Mouse (Mus musculus): Measurements from ENCODE around the gene Fxyd5.

Fxyd5 gene

DNA sequence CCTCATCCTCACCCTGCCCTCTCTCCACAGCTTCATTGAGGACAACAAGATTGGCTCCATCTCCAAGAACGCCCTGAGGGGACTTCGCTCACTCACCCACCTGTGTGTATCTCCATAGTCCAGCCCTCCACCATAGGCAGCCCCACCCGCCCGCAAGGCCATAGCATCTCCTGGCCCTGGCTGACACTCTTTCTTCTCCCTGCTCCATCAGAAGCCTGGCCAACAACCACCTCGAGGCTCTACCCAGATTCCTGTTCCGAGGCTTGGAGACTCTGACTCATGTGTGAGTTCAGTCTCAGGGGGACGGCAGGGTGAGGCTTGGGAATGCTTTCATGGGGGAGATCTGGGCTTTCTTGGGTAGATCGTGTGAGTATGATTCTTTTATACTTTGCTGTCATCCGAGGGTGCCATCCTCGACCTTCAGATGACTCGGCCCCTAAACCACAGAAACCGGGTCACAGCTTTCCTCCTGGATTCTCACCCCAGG lies 20.8 kb upstream of the Fxyd5 start:
- DNase-seq (ENCODE audit: low read depth in 1 of 2, low spot score in 2 of 2), result no peak

DNA sequence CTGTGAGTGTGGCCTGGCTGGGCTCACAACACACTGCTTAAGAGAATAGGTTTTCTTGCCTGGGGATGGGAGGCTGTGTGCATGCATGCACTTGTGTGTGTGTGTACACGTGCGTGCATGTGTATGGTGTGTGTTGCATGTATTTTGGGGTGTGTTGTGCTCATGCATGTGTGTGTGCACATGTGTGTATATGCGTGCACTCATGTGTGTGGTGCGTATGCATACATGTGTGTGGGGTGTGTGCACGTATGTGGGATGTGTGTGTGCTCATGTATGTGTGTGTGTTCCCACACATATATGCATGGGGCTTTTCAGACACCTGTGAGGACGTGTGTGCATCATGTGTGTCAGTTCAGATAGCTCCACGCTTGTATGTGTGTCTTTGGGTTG lies 18.3 kb upstream of the Fxyd5 start:
- no peak for DNase-seq (ENCODE audit: low read depth in 1 of 2, low spot score in 2 of 2)

DNA sequence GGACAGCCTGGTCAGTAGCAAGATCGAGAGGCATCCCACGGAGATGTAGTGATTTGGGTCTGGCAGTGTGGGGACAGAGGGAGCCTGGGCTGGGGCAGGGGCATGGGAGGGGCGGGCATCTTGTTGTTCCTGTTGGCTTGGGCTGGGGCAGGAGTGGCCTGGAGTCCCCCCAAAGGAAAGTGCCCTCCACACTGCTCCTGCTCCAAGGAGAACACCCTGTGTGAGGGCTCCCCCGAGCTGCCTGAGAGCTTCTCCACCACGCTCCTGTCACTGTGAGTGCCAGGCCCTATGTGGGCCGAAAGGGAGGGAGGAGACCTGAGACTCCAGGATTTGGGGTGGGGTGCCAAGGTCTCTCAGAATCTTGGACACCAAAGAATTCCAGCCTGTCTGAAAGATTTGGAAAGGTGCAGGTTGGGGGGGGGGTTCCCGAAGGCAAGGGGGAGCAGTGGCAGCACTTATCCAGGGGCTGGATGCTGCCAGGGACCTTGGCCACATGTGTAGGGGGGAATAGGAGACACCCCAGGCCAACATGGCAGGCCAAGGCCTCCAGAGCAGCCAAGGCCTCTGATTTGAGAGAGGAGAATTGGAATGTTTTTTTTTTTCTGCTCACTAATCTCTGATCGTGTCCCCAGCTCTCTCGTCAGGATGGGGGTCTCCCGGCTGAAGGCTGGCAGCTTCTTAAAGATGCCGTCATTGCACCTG lies 17.8 kb upstream of the Fxyd5 start:
- no peak for DNase-seq (ENCODE audit: low read depth in 1 of 2, low spot score in 2 of 2)

DNA sequence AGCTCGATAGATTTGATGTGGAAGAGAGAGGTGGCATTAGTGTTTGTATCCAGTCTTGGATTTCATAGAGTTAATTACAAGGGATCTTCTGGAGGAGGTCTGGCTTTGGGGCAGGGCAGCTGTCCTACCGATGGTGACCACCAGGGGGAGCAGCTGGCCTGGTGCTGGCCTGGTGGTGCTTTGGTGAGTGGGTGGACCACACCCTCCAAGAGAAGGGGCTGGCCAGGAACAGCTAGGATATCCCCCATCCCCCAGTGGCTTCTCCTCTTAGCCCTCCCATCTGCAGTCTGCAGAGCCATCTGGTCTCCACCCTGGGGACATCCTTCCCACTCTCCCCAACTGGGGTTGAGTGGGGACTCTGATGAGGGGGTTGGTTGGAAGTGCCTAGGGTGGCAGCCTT lies 16.8 kb upstream of the Fxyd5 start, which contains the start of gene Lgi4:
Lgi4 (plus strand) TSS at position 235 of the 400 bp plus-strand sequence.
- peak; percentile 39 to 65 for DNase-seq (ENCODE audit: low read depth in 1 of 2, low spot score in 2 of 2)

DNA sequence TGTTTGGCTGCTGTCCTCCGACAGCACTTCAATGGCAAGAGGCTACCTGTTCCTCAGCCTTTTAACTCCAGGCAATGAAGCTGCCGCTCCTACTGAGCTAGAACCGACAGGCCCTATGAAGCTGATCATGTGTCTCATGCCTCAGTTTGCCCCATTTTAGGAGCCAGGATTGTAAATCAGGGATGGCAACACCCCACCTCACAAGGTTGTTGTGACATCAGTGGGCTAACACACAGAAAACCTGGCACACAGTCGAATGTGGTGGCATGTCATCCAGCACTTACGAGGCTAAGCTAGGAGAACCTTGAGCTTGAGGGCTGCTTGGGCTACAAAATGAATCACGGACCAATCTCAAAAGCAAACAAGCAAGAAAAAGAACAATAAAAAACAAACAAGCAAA lies 15.9 kb upstream of the Fxyd5 start:
- DNase-seq (ENCODE audit: low read depth in 1 of 2, low spot score in 2 of 2), result no peak

DNA sequence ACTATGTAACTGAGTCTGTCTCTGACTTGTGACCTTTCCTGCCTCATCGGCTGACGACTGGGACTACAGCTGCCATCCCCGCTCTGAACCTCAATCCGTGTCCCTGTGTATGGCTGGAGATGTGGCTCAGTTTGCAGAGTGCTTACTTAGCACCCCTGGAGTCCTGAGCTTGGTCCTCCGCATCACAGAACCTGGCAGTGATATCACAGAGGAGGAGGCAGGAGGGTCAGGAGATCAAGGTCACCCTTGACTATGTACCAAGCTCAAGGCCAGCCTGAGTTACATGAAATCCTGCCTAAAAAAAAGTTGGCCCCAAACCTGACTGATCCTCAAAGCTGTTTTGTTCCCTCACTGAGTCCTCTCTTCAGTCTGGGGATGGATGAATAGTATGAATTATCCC lies 15.4 kb upstream of the Fxyd5 start:
- no peak for DNase-seq (ENCODE audit: low read depth in 1 of 2, low spot score in 2 of 2)

DNA sequence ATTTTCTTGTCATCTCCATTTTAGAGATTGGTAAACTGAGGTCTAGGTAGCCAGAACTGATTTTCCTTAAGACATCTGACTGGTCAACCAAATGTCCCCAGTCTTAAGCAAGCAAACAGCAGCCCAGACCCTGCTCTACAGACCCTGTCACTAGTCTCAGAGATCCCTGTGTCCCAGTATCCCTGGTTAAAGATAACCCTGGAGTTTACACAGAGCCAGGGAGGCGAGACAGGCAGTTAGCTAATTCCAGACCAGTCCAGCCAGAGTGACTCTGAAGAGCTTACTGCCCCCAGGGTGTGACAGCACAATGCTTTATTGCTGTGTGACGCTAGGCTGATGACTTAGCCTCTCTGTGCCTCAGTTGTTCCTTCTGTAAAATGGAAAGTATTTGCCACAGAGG lies 14.8 kb upstream of the Fxyd5 start, which contains the start of gene Fxyd1:
Fxyd1 (minus strand) TSS at position 129 of the 400 bp plus-strand sequence.
- DNase-seq (ENCODE audit: low read depth in 1 of 2, low spot score in 2 of 2), result no peak

DNA sequence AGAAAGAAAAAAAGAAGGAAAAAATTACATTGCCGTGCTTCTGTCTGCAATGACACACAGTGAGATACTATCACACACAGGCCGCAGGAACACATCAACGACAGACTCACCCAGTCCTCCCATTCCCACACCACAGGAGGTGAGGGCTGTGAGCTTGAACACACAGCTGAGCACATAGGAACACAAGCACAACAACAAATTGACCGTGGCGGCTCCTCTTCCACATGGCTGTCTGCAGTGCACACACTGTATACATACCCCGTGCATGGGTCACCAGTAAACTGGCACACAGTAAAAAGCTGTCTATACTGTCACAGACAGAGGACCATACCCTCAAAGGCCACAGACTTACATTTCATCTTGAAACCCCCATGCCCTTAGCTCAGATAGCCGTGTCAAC lies 14.2 kb upstream of the Fxyd5 start:
- DNase-seq (ENCODE audit: low read depth in 1 of 2, low spot score in 2 of 2), result no peak

DNA sequence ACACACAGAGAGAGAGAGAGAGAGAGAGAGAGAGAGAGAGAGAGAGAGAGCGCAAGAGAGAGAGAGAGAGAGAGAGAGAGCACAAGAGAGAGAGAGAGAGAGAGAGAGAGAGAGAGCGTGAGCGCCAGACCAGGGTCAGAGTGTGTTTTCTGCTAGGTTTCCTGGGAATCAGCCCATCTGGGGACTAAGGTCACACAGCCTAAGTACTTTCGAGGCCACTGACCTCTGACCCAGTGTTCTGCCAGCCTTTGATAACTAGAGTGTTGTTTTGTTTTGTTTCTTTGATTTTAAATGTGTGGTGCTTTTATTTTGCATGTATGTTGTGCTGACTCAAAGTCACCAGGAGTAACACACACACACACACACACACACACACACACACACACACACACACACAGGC lies 13.6 kb upstream of the Fxyd5 start:
- no peak for DNase-seq (ENCODE audit: low read depth in 1 of 2, low spot score in 2 of 2)

DNA sequence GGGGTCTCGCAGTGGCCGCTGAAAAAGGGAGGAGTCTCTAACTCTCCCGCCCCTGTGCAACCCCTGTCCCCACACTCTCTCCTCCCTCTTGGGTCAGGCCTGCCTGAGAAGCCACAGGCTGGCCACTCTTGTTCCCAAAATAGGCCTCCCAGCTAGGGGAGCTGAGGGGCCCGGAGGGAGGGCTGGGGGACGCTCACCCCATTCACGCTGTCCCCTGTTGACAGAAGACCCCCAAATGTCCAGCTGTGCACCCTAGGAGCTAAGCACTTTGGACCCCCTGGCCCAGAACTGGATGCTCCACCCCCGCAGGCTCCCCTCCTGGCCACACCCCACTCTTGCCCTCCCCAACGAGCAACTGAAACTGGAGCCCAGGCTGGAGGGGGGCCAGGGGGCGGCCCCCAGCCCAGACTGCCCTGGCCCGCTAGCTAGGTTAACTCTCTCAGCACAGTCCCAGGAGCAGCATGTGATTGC lies 13.1 kb upstream of the Fxyd5 start:
- no peak for DNase-seq (ENCODE audit: low read depth in 1 of 2, low spot score in 2 of 2)

DNA sequence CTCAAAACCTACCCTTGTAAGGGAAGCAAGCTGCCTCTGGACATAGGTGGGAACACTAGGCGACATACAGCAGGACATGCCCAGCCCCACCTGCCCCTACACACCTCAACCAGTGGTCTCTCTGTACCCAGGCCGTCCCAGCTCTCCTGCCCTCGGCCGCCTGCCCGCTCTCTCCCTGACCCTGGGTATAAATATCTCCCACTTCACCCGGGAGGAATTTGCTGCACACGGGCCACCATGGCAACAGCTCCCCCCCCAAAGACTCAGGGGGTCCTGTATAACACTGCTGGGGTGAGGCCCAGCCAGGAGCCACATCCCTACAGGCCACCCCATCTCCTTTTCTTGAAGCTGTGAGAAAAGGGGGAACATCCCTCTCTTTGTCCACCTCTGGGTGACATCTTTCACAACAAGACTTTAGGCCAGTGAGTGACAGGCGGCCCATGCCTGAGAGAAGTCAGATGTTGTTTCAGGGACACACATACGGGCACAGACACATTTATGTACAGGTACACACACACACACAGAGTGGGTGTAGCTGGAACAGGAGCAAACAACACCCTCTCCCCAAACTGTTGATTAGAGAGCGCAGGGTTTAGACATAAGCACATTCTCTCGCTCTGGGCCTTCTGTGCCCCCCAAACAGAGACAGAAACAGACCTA lies 12.5 kb upstream of the Fxyd5 start:
- DNase-seq (ENCODE audit: low read depth in 1 of 2, low spot score in 2 of 2), result no peak

DNA sequence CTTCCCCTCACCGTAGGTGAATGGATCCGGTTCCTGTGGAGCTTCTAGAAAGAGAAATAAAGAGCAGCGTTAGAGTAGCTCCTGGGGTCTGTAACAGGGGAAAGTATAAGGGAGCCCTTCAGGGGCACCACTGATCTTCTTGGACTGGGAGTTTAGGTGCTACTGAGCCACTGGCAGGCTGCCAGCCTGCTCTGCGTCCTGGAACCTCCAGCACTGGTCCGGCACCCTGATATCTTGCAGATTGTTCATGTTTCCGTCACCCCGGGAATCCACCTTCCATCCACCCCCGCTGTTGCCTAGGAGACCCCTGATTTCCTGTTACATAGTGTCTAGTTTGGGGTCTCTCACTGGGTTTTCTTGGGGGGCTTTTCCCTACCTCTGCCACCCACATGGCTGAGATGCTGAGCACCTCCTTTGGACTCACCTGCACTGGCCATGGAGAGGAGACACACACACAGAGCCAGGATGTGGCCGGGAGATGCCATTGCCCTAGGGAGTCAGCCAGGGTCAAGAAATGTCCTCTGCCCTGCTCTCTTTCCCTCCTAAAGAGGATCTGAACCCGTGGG lies 11.7 kb upstream of the Fxyd5 start:
- no peak for DNase-seq (ENCODE audit: low read depth in 1 of 2, low spot score in 2 of 2)

DNA sequence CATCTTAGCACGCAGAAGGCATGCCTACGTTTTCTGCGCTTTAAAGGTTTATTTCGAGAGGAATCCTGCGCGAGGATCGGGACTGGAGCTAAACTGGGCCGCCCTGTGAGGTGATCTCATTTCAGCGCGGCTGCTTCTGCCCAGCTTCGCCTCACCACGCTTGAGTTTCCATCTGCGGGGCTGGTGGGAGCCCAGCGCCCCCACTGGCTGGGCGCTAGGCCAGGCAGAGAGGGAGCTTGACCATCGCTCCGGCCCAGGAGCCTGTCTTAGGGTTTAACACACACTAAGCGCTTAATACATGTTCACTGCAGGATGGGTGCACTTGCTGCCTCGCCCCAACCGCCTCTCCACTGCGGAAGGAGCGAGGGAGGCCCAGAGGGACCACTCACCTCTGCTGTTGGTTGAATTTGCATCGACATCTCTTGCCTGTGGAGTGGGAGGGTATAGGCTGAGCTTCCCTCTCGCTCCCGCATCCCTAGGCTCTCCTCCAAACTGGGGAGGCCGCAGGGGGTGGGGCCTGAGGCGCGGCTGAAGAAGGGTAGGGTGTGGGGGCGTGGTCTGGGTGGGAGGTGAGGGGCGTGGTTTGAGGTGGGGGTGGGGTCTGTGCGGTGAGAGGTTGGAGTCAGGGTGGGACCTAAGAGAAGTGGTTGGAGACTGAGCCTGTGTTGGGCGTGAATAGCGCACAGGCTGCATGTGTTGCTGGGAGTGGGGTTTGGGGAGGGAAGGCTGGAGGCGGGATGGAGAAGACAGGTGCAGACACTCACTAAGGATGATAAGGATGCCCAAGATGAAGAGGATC lies 10.6 kb upstream of the Fxyd5 start:
- no peak for DNase-seq (ENCODE audit: low read depth in 1 of 2, low spot score in 2 of 2)

DNA sequence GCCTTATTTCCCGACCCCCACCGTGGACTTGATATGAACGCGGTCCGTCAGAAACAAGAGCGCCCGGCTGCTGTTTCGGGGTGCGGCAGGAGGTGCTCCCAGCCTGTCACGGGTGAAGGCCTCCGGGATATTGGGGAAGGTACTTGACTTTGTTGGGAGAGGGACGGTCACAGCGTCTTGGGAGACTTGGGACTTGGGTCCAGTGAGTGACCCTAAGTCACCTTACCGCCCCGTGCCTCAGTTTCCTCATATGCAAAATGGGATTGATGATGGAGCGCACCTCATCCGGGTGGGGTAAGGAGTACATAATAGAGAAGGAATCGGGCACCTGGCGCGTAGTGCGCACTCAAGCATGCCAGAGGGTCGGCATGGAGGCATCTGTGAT lies 10.0 kb upstream of the Fxyd5 start:
- no peak for DNase-seq (ENCODE audit: low read depth in 1 of 2, low spot score in 2 of 2)

DNA sequence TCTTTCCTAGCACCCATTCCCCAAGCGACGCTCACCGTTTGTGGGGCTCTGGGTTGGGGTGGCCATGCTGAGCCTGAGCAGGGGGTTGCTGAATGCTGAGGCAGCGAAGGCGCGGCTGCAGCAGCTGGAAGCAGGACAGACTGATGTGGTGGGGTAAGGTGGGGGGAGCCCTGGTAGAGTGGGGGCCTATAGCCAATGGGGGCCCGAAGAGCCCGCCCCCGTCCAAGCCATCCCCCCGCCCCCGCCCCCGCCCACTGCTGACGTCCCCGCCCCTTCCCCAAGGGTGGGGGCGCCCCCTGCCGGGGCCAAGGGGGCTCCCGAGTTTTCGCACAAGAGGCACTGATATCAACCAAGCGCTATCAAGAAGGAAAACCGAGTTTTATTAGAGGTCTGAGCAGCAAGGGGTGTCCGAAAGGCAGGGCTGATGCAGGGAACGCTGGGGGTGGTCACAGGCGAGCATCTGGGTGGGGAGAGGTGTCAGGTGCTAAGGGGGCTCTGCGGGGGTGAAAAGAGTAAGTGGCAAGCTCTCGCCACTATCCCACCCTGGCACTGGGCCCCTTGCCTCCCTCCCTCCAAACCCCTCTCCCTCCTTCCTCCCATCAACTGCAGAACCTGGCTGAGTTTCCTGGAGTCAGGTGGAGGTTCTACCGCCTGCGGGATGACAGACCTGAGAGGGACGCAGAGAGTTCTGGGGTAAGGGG lies 9.2 kb upstream of the Fxyd5 start, which contains the start of gene Fxyd7:
Fxyd7 (minus strand) TSS at position 147 of the 701 bp plus-strand sequence.
- no peak for DNase-seq (ENCODE audit: low read depth in 1 of 2, low spot score in 2 of 2)

DNA sequence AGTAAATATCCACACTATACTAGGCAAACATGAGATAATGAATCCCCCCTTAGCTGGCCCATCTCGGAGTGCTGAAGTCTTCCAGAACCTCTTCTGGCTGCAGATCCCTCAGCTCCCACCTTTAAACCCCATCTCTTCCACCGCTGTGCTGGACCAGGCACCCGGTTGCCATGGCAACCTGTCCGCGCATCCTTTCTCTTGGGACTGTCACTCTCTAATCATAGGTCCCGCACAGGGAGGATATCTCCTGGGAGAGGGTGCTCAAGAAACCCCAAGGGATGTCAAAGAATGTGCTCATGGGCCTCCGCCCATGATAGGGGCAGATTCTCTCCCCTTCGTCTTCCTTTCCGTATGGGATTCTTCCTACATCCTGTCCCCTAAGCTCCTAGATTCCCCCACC lies 8.6 kb upstream of the Fxyd5 start:
- no peak for DNase-seq (ENCODE audit: low read depth in 1 of 2, low spot score in 2 of 2)

DNA sequence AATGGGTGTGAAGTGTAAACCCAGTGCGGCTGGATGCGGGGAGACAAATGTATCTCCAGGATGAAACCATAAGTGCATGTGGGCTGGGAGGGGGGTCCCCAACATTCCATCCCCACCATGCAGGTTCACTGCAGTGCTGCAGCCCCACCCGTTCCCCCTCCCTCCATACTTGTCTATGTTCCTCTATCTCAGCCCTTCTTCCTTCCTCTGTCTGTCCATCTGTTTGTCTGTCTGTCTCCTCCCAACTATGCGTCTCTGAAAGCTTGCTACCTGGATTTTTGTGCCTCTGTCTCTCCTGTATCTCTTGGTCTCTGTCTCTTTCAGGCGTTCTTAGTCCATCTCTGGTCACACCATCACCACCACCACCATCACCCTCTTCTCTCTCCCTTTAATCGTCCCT lies 8.2 kb upstream of the Fxyd5 start:
- DNase-seq (ENCODE audit: low read depth in 1 of 2, low spot score in 2 of 2), result no peak

DNA sequence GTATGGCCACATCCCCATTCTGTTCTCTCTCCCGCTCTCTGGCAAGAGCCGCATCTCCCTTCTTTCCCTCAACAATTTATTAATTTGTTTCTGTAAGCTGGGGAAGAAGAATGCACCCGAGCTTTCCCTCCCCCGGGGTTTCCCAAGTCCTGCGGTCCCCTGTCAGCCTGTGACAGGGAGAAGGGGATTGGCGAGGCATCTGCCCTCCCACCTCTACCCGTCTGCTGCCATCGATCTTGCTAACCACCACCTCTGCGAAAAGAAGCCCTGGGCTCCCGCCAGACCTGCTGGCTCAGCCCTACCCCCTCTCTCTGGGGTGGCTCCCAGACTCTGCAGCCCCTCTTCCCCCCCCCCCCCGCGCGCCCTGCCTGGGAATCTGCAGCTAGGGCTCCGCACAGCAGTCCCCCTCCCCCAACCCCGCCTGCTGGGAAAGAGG lies 7.6 kb upstream of the Fxyd5 start:
- DNase-seq (ENCODE audit: low read depth in 1 of 2, low spot score in 2 of 2), result no peak

DNA sequence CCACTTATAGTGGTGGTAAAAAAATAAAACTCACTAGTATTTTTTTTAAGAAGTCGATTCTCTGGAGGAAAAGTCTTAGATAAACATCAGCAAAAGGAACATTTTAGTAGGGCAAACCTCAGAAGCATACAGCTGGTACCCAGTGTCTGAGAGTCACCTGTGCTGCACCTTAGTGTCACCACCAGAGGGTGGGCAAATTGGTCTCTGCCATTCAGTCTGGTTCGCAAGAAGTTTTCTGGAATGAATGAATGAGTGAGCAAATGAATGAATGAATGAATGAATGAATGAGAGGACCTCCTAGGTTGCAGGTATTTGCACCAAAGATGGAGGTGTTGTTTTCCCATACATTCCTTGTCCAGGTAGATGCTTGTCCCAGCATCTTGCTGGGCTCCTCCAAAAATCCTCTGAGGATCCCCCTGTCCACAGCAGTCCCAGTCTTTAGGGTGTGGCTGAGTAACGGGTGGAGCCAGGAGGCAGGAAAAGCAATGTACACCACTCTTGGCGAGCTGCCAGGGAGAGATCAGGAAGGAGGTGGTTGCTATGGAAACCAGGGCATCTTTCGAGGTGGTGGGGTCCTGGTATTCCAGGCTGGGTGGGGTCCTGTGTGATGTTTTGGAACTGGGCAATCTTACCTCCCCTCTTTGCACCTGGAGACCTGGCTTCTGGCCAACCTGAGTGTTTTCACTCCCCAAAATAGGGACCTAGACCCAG lies 7.0 kb upstream of the Fxyd5 start:
- DNase-seq (ENCODE audit: low read depth in 1 of 2, low spot score in 2 of 2), result no peak

DNA sequence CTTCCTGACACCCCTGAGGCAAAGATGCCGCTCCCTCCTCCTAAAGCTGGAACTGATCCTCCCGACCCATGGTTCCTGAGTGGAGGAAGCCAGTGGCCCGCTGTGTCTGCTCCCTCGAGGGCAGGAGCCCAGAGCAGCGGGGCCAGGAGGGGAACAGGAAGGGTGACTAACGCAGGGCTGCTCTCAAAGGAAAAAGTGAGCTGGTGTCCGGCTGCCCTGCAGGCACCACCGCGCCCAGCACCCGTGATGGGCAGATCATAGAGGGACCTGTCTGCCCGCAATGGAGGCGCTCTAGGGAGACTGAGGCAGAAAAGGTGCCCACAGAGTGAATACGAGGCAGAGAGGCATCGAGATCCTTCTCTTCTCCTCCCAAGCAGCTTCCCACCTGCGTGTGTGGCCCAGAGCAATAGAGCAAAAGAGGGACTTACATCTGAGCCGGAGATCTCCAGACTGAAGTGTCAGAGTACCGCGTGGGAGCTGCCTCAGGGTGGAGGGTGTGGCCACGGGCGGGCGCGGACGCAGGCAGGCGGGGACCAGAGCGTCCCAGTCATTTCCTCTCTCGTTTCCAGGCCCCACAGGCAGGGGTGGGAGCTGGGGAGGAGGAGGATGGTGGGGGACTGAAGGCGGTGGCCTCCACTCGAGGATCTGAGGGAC lies 492 bp downstream of the Fxyd5 start:
- DNase-seq (ENCODE audit: low read depth in 1 of 2, low spot score in 2 of 2), result peak; percentile 56 to 76

All from monocyte, adult 2 months (primary cell).